Mouse (Mus musculus) midbrain, embryonic 15.5 days (tissue): Measurements from ENCODE around the gene Rnf216. TPM values are rescaled to one million over a fixed set of nuclear protein-coding genes. Genes with fewer than 3 reads are reported as not detected.

ENCODE experiments used
- ATAC-seq: fragments of 200-750 bp; cut with Nextera tagmentation; replicated peaks from 2 replicates; pipeline ENCODE4 v1.8.0; 2017; ENCODE audit warnings: moderate TSS enrichment
- H3K27ac ChIP-seq: fragments of 300-500 bp; sonication (generic); 2 replicates; pipeline ENCODE4 v1.5.1; 2015; ENCODE audit warnings: mild to moderate bottlenecking, inconsistent platforms
- H3K27me3 ChIP-seq: fragments of 300-500 bp; sonication (generic); replicated peaks from 2 replicates; pipeline ENCODE4 v1.6.1; 2015; ENCODE audit warnings: inconsistent platforms
- H3K36me3 ChIP-seq: fragments of 300-500 bp; sonication (generic); replicated peaks from 2 replicates; pipeline ENCODE4 v1.6.1; 2015; ENCODE audit warnings: inconsistent platforms
- H3K4me1 ChIP-seq: fragments of 300-500 bp; sonication (generic); 2 replicates; pipeline ENCODE4 v1.6.1; 2015; ENCODE audit warnings: inconsistent platforms
- H3K4me2 ChIP-seq: fragments of 300-500 bp; sonication (generic); 2 replicates; pipeline ENCODE4 v1.6.1; 2015; ENCODE audit warnings: inconsistent platforms, mild to moderate bottlenecking, moderate library complexity
- H3K4me3 ChIP-seq: fragments of 300-500 bp; sonication (generic); 2 replicates; pipeline ENCODE4 v1.5.1; 2015; ENCODE audit warnings: mild to moderate bottlenecking, inconsistent platforms
- H3K9ac ChIP-seq: fragments of 300-500 bp; sonication (generic); 2 replicates; pipeline ENCODE4 v1.6.1; 2015; ENCODE audit warnings: mild to moderate bottlenecking, inconsistent platforms
- H3K9me3 ChIP-seq: fragments of 300-500 bp; sonication (generic); 2 replicates; pipeline ENCODE4 v1.6.1; 2016; ENCODE audit warnings: inconsistent platforms
- WGBS: fragments of 180-500 bp; shearing (Covaris S2); methylation state at CpG from one replicate; pipeline ENCODE4 v1.1.7; 2015; ENCODE audit warnings: mixed read lengths; 5-methylcytosine and 5-hydroxymethylcytosine counted together
- polyA plus RNA-seq: library from polyadenylated mRNA; unstranded; fragments of >200 nt; fragmentation: Nextera tagmentation; extraction: Ambion mirVana; gene quantifications from 2 replicates; pipeline ENCODE4 v1.2.1, GENCODE M21; 2015

Gene Rnf216
- polyA plus RNA-seq, 1 experiment from 2014 or later: 33.6 TPM

DNA sequence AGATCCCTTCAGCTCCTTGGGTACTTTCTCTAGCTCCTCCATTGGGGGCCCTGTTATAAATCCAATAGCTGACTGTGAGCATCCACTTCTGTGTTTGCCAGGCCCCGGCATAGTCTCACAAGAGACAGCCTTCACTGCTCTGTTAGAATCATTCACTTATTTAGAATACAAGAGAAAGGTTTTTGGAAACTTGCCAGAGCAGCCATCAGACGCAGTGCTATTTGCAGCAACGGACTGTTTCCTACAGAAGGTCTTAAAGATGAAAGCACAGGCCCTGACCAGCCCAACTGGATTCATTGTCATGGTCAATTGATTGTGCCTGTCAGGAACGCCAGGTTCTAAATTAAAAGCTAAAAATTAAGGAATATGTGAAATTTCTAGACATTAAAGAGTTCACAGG, 63.0 kb downstream of the Rnf216 start:
- H3K4me2 ChIP-seq: no peak overlapping the region
- H3K4me3 ChIP-seq: no peak overlapping the region
- H3K36me3 ChIP-seq: no peaks in the 10 kb centered on the region
- 26% methylated on average over 4 of the region's 4 CpGs for WGBS
- no peaks in the 10 kb centered on the region for H3K27me3 ChIP-seq
- H3K4me1 ChIP-seq: peaks cover 56% of the 10 kb centered on the region
- no peak overlapping the region for H3K9ac ChIP-seq
- no peaks in the 10 kb centered on the region for H3K9me3 ChIP-seq
- no peak for ATAC-seq
- H3K27ac ChIP-seq: peak overlapping the region; percentile 72

DNA sequence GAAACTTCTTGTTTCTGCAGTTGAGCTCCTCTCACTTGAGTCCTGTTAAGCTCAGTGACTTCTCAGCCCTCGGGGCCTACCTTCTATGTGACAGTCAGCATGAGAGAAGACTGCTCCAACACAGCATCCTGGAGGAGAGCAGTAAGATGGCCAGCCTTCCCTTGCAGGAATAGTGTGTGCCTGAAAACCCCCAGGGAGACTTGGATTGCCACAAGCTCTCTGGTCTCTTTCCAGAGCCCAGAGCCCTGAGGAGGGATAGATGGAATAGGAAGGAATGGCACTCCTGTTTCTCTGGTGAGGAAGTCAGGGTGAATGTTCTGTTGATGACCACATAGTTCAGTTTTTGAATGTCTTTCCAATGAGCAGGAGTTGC, 63.8 kb downstream of the Rnf216 start:
- 67% methylated on average over 1 of the region's 1 CpGs for WGBS
- no peak overlapping the region for H3K4me3 ChIP-seq
- no peaks in the 10 kb centered on the region for H3K27me3 ChIP-seq
- H3K9ac ChIP-seq: no peak overlapping the region
- peaks cover 49% of the 10 kb centered on the region for H3K4me1 ChIP-seq
- no peaks in the 10 kb centered on the region for H3K9me3 ChIP-seq
- ATAC-seq: no peak
- no peak overlapping the region for H3K4me2 ChIP-seq
- no peaks in the 10 kb centered on the region for H3K36me3 ChIP-seq
- H3K27ac ChIP-seq: peak overlapping the region; percentile 72

DNA sequence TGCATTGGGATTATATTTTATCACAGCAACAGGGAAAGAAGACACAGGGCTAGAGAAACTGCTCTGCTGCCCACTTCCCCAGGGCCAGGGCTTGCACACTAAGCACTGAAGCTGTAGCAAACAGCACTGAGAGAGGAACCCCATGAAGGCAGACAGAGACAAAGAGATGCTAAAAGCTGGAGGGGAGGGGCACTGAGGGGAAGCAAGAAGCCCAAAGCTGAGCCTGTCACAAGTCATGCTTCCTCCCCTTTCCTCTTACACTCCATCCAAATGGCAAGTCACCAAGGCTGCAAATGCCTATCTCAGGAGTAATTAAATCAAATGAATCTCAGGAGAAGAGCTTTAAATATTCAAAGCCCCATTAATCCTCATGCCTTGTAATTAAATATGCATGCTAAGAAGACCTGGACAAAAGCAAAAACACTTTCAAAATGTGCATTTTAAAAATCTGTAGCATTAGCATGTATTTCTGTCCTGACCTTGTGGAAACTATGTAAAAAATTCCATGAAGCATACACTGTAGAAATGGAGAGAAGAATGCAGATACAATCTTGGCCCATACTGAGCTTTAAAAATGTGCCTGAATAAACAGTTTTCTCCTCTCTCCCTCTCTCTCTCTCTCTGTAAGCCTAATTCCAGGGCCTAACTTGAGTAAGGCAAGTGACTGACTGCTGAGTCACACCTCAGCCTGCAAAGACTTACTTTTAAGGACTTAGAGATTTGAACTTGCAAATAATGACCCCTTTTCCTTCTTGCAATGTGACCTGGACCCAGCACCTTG, 64.4 kb downstream of the Rnf216 start:
- Histone ChIP-seq H3K36me3 (no peaks in the 10 kb centered on the region), H3K9ac (no peak overlapping the region), H3K4me1 (peaks cover 43% of the 10 kb centered on the region), H3K4me3 (no peak overlapping the region), H3K27me3 (no peaks in the 10 kb centered on the region), H3K27ac (peak overlapping the region; percentile 72), H3K4me2 (no peak overlapping the region), H3K9me3 (no peaks in the 10 kb centered on the region)
- ATAC-seq: 0 out of 2 replicates have a peak, but pooled peaks have one; percentile 60

DNA sequence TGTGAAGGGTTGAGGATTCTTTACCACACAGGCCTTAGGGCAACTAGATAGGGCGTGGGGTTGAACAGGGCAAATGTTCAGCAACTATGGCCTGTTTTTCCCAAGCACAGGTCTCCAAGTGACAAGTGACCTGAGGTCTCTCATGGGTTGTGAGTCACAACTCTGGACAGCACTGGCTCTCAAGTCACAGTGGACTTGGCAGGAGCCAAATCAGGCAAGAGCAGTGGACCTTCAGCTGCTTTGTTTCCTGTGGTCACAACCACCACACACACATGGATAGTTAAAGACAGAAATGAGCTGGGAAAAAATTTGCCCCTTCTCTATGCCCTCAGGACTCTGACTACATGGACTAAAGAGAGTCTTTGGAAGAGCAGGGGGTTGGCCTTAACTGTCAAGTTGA, 65.2 kb downstream of the Rnf216 start:
- peaks cover 35% of the 10 kb centered on the region for H3K4me1 ChIP-seq
- WGBS: 88% methylated on average over 1 of the region's 1 CpGs
- H3K36me3 ChIP-seq: no peaks in the 10 kb centered on the region
- ATAC-seq: no peak
- H3K9ac ChIP-seq: no peak overlapping the region
- no peak overlapping the region for H3K4me2 ChIP-seq
- H3K9me3 ChIP-seq: no peaks in the 10 kb centered on the region
- peak overlapping the region; percentile 72 for H3K27ac ChIP-seq
- no peaks in the 10 kb centered on the region for H3K27me3 ChIP-seq
- H3K4me3 ChIP-seq: no peak overlapping the region

DNA sequence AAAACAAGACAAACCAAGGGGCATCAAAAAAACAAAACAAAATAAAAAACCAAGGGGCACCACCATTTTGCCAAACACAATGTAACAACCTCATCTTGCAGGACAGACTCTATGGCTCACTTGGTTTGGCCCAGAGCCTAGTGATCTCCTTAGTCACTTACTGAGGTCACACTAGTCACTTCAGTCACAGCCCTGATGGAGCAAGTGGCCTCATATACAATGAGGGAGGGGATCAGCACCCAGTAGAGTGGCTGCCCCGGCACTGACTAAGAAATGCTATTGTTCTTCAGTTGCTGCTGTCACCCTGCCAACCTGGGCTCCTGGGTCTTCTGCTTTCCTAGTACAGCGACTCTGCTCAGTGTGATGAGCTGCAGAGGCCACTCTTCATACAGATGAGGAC, 68.9 kb downstream of the Rnf216 start:
- 60% methylated on average over 2 of the region's 2 CpGs for WGBS
- H3K9ac ChIP-seq: no peak overlapping the region
- ATAC-seq: no peak

DNA sequence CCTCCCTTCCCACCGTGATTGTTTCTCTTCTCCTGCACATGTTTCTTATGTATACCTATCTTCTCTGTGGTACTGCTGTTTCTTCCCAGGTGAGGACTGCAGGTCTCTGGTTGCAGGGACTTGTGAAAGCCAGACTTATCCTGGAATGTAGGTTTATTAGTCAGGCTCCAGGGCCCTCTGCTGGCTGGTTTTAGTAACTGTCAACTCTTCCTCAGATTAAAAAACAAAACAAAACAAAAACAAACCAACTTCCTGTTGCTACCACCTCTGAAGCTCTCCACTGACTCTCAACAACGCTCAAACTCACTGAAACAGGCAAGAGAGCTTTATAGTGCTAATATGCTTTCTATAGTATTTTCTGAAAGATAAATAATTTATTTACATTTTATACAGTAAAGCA, 69.5 kb downstream of the Rnf216 start:
- Histone ChIP-seq H3K4me1 (peaks cover 10% of the 10 kb centered on the region; the same call in 1 of the 2 replicates), H3K4me2 (no peak overlapping the region), H3K9me3 (no peaks in the 10 kb centered on the region), H3K27ac (no peak overlapping the region), H3K27me3 (no peaks in the 10 kb centered on the region), H3K4me3 (no peak overlapping the region), H3K36me3 (no peaks in the 10 kb centered on the region), H3K9ac (no peak overlapping the region)
- WGBS: 82% methylated on average over 2 of the region's 2 CpGs
- ATAC-seq: no peak

More for the DNA sequence above, 68.9 kb downstream of the Rnf216 start:
- H3K4me1 ChIP-seq: peaks cover 16% of the 10 kb centered on the region; the same call in 1 of the 2 replicates
- H3K9me3 ChIP-seq: no peaks in the 10 kb centered on the region
- no peak overlapping the region for H3K4me2 ChIP-seq
- no peaks in the 10 kb centered on the region for H3K27me3 ChIP-seq
- H3K4me3 ChIP-seq: no peak overlapping the region
- H3K36me3 ChIP-seq: no peaks in the 10 kb centered on the region
- no peak overlapping the region for H3K27ac ChIP-seq

DNA sequence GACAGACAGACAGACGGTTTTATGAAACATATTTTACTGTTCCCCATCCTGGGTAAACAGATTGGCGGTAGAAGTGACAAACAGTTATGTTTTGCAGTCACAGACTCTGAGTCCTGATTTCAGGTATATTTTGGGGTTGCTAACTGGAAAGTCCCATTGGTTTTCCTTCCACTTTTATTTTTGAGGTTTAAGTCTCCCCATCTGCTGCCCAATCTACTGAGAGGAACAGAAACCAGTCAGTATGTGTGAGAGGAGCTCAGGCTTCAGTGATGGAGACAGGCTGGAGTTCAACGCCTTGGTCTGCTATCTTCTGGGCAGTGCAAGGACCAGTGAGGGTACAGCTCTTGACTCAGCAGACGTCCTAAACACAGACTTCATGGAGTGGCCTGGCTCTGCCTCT, 74.0 kb downstream of the Rnf216 start:
- ATAC-seq: no peak
- H3K9me3 ChIP-seq: no peaks in the 10 kb centered on the region
- H3K9ac ChIP-seq: no peak overlapping the region
- H3K4me3 ChIP-seq: no peak overlapping the region
- no peaks in the 10 kb centered on the region for H3K27me3 ChIP-seq
- H3K36me3 ChIP-seq: no peaks in the 10 kb centered on the region
- 80% methylated on average over 4 of the region's 4 CpGs for WGBS
- H3K27ac ChIP-seq: no peak overlapping the region
- H3K4me2 ChIP-seq: no peak overlapping the region
- H3K4me1 ChIP-seq: no peaks in the 10 kb centered on the region

DNA sequence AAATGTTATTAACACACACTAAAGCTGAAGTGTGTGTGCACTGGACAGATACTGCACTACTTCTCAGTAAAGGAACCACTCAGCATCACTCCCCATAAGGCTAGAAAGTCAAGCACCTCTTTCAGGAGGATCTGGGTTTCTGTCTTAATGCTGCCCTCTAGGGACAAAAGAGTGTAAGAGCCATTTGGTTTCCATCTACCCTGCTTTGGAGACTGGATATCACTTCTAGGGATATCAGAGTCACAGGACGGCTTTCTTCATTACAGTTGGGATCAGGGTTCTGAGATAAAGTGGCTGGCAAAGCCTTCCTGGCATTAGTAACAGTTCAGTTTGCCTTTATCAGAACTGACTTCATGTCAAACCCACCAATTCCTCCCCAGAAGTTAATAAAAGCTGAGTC, 75.6 kb downstream of the Rnf216 start:
- ATAC-seq: no peak

DNA sequence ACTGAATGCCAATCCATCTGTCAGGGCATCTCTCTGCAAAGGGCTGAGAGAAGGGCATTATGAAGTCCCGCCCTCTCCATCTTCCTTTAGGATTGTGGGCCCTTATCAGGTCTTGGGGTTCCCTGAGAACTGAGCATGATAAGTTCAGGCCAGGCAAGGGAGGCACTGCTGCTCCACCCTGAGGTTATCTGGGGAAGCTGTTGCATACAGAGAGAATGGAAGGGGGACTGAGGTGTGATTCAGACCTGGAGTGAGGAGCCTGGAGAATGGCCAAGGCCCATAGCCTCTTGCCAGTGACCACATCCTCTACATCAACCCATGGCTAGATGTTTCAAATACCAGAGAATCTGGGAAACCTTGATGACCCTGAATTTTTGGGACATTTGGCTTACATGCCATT, 76.7 kb downstream of the Rnf216 start:
- 87% methylated on average over 1 of the region's 1 CpGs for WGBS
- no peaks in the 10 kb centered on the region for H3K4me1 ChIP-seq
- no peak overlapping the region for H3K4me3 ChIP-seq
- ATAC-seq: no peak
- no peak overlapping the region for H3K27ac ChIP-seq
- no peaks in the 10 kb centered on the region for H3K27me3 ChIP-seq
- no peaks in the 10 kb centered on the region for H3K9me3 ChIP-seq
- no peaks in the 10 kb centered on the region for H3K36me3 ChIP-seq
- no peak overlapping the region for H3K4me2 ChIP-seq
- no peak overlapping the region for H3K9ac ChIP-seq

More for the DNA sequence above, 75.6 kb downstream of the Rnf216 start:
- Histone ChIP-seq H3K4me1 (no peaks in the 10 kb centered on the region), H3K27ac (no peak overlapping the region), H3K9ac (no peak overlapping the region), H3K4me2 (no peak overlapping the region), H3K27me3 (no peaks in the 10 kb centered on the region), H3K4me3 (no peak overlapping the region), H3K36me3 (no peaks in the 10 kb centered on the region), H3K9me3 (no peaks in the 10 kb centered on the region)
- 14% methylated on average over 1 of the region's 1 CpGs for WGBS

DNA sequence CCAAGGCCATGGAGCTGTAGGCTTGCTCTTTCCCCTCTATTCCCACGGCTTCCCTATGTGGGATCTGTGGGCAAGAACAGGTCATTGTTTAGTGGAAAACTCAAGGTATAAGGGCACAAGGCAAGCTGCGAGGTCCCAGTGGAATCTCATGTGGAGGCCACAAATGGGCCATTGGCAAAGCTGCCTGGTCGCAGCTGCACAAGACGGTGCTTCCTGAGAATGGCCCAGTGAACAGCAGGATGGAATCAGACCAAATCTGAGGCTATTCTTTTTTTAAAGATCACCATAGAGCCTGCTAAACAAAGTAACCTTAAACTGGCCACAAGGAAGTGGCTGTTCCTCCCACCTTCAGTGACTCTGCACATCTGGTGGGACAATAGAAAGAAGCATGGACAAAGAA, 77.5 kb downstream of the Rnf216 start:
- Histone ChIP-seq H3K4me2 (no peak overlapping the region), H3K27me3 (no peaks in the 10 kb centered on the region), H3K9me3 (no peaks in the 10 kb centered on the region), H3K9ac (no peak overlapping the region), H3K4me3 (no peak overlapping the region), H3K36me3 (no peaks in the 10 kb centered on the region), H3K27ac (no peak overlapping the region), H3K4me1 (no peaks in the 10 kb centered on the region)
- WGBS: 91% methylated on average over 4 of the region's 4 CpGs
- no peak for ATAC-seq

DNA sequence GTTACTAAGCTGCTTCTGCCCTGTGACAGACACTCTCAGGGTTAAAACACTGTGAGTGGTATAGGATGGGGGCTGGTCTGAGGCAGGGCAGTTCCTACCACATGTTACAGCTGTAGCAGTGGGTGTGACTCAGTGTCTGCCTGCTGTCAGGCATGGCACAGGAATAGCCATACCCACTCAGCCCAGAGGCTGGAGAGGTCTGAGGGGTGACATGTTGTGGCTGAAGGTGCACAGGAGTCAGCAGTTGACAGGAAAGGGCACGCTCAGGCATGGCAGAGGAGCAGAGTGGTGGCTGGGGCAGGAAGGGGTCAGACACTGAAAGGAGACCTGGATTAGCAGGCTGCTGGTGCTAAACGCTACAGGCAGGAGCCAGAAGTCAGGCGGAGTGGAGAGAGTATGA, 78.7 kb downstream of the Rnf216 start:
- Histone ChIP-seq H3K9me3 (no peaks in the 10 kb centered on the region), H3K36me3 (no peaks in the 10 kb centered on the region), H3K9ac (no peak overlapping the region), H3K4me1 (no peaks in the 10 kb centered on the region), H3K27ac (no peak overlapping the region), H3K4me3 (no peak overlapping the region), H3K27me3 (no peaks in the 10 kb centered on the region), H3K4me2 (no peak overlapping the region)
- WGBS: 67% methylated on average over 3 of the region's 3 CpGs
- ATAC-seq: no peak

DNA sequence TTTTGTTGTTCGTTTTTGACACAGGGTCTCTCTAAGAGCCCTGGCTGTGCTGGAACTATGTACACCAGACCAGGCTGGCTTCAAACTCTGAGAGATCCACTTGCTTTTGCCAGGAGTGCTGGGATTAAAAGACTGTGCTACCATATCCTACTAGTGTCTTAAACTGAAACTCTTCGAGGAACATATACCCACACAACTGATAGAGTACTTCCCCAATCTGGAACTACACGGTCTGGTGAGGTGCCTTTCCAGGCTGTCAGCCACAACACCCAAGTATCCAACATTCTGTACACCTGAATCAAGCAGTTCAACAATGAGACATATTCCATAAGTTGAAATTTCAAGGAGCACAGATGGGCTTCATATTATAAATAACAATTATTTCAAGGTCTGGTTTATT, 79.5 kb downstream of the Rnf216 start:
- Histone ChIP-seq H3K4me3 (no peak overlapping the region), H3K9me3 (no peaks in the 10 kb centered on the region), H3K4me2 (no peak overlapping the region), H3K27me3 (no peaks in the 10 kb centered on the region), H3K27ac (no peak overlapping the region), H3K9ac (no peak overlapping the region), H3K4me1 (no peaks in the 10 kb centered on the region), H3K36me3 (no peaks in the 10 kb centered on the region)
- ATAC-seq: no peak
- 89% methylated on average over 3 of the region's 3 CpGs for WGBS

DNA sequence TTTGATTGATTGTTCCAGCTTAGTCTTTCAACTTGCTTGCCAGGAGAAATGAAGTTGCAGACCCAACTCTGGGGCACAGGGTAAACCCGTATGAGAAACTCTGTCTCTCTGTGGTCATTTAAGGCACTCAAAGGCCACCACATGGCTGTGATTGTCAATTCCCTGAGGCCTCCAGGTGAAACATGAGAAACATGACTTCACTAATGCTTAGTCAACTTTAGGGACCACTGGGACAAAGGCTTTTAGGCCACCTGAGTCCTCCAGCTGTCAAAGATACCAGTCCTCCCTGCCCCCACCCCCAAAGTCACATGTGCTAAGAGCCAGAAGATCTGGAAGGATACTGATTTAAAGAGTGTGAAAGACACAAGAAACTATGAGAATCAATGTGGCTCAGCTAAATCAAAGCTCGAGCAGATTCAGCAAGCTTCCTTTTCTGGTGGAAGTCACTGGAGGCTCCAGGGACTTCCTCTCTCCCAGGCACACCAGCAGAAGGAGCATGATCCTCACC, 80.1 kb downstream of the Rnf216 start:
- Histone ChIP-seq H3K4me1 (no peaks in the 10 kb centered on the region), H3K27me3 (no peaks in the 10 kb centered on the region), H3K4me3 (no peak overlapping the region), H3K27ac (no peak overlapping the region), H3K4me2 (no peak overlapping the region), H3K9me3 (no peaks in the 10 kb centered on the region), H3K9ac (no peak overlapping the region), H3K36me3 (no peaks in the 10 kb centered on the region)
- ATAC-seq: no peak
- 54% methylated on average over 2 of the region's 2 CpGs for WGBS
